Mouse (Mus musculus) left cerebral cortex, postnatal 14 days (tissue): ENCODE measurements around the gene Wscd1. TPM values are rescaled to one million over a fixed set of nuclear protein-coding genes. Genes with fewer than 3 reads are reported as not detected.

Source experiments
- DNase-seq, 2 experiments: peaks; one replicate each; pipeline ENCODE4 v3.0.0; 2021 to 2022; ENCODE audit warnings: low spot score in 2 of 2, mixed read lengths in 1 of 2
- intact Hi-C: fragments of 180-260 bp; cut with DNase I; formaldehyde crosslinking; loops from one replicate; pipeline ENCODE4 v1.15.1; 2025
- long read RNA-seq, 2 experiments: library from polyadenylated mRNA; stranded (forward); transcript quantifications; one replicate each; pipeline ENCODE4 v2.0.0; 2021
- total RNA-seq, 2 experiments: library from RNA; stranded (reverse); gene quantifications; 2 replicates each; pipeline ENCODE4 v1.2.3; 2021

Wscd1 gene
- total RNA-seq, result 10 to 100 TPM; 55.1 to 61.9 TPM
- long read RNA-seq, experiment 1, transcript Wscd1-203 (9 exons, 2,866 nt), result major isoform, 65 of 93 reads
- long read RNA-seq, experiment 1, partial matches to known transcripts, result 8 of 93 reads
- long read RNA-seq, experiment 1, other reads (novel, unspliced or antisense), result 18 of 93 reads
- long read RNA-seq, experiment 2, transcript Wscd1-203 (9 exons, 2,866 nt), result major isoform, 56 of 74 reads
- long read RNA-seq, experiment 2, partial matches to known transcripts, result 11 of 74 reads
- long read RNA-seq, experiment 2, other reads (novel, unspliced or antisense), result 4 of 74 reads

DNA sequence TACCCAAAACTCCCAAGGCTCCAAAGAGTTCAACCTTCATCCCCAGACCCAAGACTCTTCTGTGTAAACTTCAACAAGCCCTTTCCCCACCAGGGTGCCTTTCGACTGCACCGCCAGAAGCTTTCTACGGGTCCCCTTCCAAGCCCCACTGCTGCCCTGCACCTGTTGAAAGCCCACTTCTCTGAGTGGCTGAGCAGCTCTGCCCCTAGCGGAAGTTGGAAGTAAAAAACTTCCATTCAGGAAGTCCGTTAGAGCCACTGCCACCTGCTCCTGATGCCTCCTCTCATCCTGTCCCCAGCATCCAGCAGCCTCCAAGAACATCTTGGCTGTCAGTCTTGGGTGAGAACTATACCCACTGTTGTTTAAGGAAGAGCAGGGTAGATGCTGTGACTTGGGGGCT is at the start of gene Wscd1:
Wscd1 (plus strand) TSS at position 250 of the 400 bp plus-strand sequence.
- DNase-seq, result peak; percentile 50 to 52
- intact Hi-C loops, result loop anchor here (2.0 to 10.0 kb wide), 4 partner anchors 21 to 405 kb away; no protein-coding TSS in a partner anchor

DNA sequence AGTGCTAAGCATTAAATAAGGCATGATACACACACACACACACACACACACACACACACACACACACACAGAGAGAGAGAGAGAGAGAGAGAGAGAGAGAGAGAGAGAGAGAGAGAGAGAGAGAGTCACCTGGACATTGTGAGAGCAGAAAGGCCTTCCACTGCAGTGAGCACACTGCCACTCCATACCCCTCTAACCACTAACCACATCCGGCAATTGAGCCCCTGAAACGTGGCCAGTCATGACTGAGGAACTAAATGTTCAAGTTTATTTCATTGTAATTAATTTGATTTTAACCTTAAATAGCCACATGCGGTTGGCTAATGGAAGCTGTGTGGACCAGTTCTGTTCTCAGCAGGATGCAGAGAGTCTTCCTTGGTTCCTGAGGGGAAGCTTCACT is 21.7 kb upstream of the Wscd1 start:
- no peak for DNase-seq
- intact Hi-C loops, result no loop called here

DNA sequence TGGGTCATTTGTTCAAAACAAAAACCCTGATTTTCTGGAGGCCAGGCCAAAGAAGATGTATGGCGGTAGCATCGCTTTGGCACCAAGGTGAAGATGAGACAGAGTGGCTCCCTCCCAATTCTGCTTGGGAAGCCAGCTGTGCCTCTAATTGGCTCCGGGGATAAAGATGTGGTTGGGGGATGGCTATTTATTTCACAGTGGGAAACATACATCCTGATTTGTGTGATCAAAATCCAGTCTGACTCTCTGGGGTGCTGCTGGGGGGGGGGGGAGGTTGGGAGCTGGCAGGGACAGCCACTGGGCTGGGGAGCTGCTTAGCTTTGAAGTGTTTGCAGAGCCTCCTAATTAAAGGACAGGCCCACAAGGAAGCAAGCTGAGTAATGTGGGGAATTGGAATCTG is 20.4 kb upstream of the Wscd1 start:
- intact Hi-C loops, result no loop called here
- DNase-seq, result no peak

DNA sequence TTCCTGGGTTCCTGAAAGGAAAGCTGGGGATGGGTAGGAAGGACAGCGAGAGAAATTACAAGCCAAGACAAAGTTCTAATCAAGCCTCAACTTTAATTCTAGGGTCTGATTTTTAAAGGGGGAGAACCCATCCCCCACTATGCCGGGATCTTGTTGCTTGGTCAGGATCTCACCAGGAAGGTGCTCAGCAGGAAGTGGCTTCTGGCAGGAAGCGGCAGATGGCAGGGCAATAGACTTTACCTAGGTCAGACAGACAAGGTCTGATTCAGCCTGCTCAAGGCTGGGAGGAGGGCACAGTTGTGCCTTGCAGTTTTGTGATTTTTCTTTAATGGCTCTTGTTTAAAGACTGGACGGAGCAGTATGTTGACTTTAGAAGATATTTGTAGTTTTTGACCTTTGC is 15.9 kb upstream of the Wscd1 start:
- intact Hi-C loops, result no loop called here
- DNase-seq, result no peak

DNA sequence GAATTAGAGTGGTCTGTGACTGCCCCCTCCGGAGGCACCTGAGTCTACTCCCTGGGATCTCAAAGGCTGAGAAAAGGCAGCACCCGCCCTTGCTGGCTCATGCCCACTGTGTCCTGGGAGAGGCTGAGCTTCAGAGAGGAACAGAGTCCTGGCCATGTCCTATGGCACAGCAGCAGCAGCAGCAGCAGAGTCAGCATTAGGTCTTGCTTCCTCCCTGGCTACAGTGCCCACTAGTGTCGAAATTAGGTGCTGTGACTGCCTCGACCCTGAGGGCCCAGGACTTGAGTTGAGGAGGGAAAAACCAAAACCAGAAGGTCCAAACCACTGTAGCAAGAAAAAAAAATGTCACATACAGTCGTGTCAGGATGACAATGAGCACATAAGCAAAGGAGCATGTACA is 12.6 kb upstream of the Wscd1 start:
- intact Hi-C loops, result no loop called here
- DNase-seq, result no peak

DNA sequence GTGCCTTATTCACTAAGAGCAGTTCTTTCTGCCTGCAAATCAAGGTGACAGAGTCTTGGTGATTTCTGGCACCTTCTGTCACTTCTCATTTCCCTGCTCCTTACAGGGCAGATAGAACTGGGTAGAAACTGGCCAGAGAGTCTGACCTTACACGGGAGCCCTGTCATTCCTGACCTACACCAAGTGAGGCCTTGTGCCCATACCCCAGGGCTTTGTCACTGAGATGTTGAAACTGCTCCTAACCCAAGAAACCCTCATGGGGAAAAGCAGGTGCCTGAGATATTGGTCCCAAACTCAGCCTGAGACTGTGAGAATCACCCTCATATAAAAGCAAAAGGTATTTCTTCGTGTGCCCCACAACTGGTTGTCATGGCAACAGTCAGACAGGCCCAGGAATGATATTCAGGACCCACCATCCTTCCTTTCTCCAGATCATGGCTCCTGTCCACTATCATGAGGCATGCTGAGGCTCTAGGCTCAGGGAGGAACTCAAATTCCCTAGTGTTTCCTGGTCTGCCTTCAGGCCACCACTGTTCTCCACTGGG is 11.1 kb upstream of the Wscd1 start:
- intact Hi-C loops, result no loop called here
- DNase-seq, result no peak

DNA sequence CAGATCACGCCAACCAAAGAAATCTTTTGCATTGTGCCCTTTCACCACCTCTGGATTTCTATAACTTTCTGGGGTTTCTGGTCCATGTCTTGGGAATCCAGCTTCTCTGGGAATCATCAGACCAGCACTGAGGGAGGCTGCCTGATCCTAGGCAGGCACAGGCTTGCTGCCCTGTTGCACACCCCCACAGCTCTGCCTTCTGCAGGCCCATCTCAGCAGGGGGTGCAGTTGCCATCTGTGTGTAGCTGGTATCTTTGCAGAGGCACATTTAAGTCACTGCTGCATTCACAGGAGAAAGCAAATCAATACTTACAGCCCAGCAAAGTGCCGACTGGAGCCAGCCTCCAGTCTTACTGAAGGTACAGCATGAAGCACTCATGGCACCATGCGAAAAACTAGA is 3.8 kb upstream of the Wscd1 start:
- peak; percentile 48 to 49 for DNase-seq
- intact Hi-C loops, result loop anchor here (5.0 kb wide), 1 partner anchor 309 kb away; no protein-coding TSS in a partner anchor

DNA sequence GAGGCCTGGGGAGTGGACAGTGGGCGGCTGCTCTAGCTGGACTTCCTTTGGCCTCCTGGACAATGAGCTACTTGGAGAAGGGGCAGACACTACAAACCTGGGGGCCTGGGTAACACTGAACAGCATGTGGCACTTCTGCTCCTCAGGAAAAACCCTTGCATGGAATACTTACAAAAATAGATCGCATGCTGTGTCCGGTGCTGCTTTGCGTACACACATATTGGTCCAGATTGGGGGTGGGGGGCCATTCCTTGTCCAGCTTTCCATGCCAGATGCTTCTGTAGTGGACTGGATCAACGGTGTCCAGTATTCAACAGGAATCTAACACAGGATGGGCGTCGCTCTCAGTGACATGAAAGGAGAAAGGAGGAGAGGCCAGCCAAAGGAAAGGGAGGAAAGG is 2.0 kb upstream of the Wscd1 start:
- no peak for DNase-seq
- intact Hi-C loops, result loop anchor here (5.0 kb wide), 1 partner anchor 310 kb away; no protein-coding TSS in a partner anchor

DNA sequence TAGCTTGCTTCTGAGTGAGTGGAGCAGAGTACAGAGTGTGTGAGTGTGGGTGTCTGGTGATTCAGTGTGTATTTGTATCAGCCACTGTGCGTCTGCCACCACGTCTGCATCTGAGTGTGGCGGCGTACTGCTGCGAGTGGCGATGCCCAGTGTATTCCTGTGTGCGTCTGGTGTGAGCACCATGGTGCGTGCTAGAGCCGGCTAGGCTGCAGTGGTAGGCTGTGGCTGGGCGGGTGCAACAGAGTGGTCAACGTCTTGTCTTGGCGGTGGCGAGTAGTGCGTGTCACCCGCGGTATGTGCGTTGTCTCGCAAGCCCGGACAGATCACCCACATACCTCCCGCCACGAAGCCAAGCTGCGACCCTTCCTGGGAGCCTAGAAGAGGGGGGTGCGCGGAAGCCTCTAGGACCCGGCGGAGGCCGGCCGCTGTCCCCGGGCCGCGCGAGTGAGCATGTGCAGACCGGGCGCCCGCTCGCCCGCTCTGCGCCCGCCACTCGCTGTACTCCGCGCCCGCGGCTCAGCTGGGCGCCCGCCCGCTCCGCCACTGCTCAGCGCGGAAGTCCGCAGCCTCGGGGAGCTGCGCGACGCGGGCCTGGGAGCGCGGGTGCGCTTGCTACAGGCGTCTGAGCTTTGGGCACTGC is 934 bp downstream of the Wscd1 start:
- intact Hi-C loops, result loop anchor here (1.0 to 10.0 kb wide), 4 partner anchors 20 to 406 kb away; no protein-coding TSS in a partner anchor
- peak; percentile 76 to 79 for DNase-seq

DNA sequence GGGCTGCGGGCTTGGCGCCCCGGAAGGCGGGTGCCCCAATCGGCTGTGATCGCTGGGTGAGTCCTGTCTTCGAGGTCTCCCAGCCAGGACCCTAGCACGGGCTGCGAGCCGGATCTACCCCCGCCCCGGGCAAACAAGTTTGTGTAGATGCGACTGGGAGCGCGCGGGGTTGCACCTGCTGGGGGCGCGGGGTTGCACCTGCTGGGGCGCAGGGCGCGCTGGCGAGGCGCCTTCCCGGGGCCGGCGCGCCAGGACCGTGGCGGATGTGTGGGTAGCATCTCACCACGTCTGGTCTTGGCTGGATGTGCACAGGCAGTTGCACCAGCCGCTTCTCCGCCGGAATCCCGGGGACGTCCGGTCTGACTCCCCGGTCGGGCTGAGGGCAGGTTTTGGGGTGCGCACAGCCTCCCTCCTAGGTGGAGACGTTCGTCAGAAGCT is 1.5 kb downstream of the Wscd1 start:
- DNase-seq, result no peak
- intact Hi-C loops, result loop anchor here (1.0 to 10.0 kb wide), 4 partner anchors 20 to 406 kb away; no protein-coding TSS in a partner anchor

DNA sequence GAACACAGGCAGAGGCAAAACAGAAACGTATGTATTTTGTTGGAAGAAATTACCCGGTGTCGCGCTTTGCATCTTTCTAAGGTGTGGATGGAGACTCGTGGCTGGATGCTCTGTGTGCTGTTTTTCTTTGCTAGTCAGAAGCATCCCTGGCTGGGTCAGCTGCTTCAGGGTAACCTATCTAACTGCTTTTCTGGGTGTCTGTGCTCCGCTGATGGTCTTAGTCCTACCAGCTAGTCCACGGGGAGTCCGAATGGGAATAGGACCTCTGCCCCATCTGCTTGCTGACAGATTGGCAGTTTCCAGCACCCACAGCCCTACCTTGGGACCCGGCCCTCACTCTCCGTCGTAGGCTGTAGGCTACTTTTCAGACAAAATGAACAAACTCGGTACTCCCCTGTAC is 2.0 kb downstream of the Wscd1 start:
- intact Hi-C loops, result loop anchor here (1.0 to 10.0 kb wide), 4 partner anchors 19 to 407 kb away; no protein-coding TSS in a partner anchor
- DNase-seq, result no peak

DNA sequence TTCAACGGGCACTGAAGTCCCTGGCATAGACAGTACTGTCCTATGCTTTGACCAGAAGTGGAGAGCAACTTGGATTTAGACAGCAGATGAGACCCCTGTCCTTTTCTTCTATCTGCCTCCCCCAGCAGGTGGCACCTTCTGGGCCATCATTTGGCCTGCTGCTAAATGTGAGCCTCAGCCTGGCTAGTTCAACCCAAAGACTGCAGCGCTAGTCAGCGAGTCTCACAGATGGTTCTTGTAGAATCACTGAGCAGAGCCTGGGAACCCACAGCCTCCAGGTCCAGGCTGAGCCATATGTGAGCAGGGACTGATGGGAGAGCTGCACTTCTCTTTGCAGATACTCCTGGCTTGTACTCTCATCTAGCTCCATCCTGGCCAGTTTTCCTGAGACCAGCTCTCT is 2.9 kb downstream of the Wscd1 start:
- intact Hi-C loops, result loop anchor here (5.0 to 10.0 kb wide), 2 partner anchors 270 to 408 kb away; no protein-coding TSS in a partner anchor
- DNase-seq, result no peak

DNA sequence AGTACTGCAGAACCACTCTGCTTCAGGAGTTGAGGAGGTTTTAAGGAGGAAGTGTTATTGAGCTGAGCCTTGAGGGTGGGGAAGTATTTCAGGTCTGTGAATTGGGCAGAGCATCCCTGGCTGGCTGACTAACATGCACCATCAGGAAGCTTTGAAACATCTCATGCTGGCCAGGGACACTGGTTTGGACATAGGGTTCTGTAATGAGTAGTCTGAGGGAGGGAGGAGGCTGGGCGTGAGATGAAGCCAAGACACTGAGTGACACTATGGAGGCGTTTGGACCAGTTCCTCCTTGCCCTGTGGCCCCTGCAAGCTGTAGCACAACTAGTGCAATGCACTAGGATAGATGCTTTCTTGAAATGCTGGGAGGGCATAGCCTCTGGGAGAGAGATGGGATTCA is 5.4 kb downstream of the Wscd1 start:
- intact Hi-C loops, result loop anchor here (10.0 kb wide), 1 partner anchor 410 kb away; no protein-coding TSS in a partner anchor
- no peak for DNase-seq

DNA sequence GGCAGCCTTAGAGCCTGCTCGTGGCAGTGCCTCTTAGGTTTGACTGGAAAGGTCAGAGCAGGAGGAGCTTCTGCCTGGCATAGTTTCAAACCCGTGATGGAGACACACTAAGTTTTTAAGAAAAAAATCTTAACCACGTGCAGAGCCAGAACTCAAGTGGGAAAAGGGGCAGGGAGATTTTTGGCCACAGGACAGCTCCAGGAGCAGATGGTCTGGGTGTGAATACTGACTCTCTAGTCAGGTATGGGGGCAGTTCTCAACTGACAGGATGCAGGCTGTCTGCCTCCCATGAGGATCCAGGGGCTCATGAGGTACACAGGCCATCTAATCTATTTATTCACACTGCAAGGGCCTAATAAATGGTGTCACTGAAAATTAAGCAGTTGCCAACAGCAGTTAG is 6.6 kb downstream of the Wscd1 start:
- intact Hi-C loops, result loop anchor here (10.0 kb wide), 1 partner anchor 412 kb away; no protein-coding TSS in a partner anchor
- DNase-seq, result no peak

DNA sequence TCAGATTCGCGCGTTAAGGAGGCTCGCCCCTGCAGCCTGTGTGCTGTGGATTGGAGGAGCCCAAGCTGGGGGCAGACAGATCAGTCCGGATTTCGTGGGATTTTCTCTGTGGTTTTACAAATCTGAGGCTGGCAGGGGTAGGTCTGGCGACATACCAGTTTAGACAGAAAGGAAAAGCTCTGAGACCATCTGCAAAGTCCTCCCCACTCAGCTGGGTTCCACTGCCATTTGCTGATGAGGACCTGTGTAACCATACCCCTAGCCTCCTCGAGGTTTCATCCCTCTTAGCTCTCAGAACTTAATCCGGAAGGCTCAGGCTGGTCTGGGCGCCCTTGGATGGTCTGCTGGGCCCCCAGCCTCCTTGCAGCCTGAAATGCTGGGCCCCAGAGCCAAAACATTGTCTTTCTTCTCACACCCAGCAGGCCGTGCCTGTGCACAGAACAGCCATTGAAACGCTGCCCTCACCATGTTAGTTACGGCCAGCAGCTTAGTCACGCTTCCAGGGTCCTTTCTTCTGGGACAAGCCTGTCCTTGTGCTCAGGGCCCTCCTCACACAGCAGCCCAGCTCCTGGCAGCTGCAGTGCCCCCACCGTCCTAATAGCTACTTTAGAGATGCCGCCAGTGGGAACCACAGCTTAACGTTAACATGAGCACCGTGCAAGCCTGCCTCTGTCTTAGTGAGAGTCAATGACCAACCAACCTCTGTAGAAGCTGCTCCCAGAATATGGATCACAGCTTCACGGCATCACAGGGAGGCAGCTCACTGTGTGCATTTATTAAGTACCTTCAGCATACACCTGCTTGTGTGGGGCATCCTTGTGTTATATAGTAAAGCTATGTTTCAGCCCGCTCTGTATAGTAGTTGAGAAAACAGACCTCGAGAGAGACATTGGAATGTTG is 8.7 kb downstream of the Wscd1 start:
- peak; percentile 63 to 79 for DNase-seq

DNA sequence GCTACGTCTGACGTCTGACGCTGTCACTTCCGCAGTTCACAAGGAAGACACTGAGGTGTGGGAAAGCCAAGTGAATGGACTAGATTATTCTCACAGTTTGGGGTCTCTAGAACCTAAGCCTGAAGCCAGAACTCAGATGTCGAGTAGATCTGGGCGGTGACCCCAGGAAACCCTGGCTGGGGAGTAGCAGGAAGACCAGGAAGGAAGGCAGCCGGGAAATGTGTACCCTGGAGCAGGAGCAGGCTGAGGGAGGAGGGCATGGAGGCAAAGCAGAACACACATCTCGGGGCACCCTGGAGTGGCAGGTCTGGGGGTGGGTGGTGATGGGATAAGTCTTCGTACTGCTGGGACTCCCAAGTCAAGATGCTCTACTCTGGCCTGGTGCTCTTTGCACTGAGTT is 11.3 kb downstream of the Wscd1 start:
- intact Hi-C loops, result no loop called here
- no peak for DNase-seq

More for the DNA sequence above, 8.7 kb downstream of the Wscd1 start:
- intact Hi-C loops, result loop anchor here (10.0 kb wide), 1 partner anchor 414 kb away; no protein-coding TSS in a partner anchor

DNA sequence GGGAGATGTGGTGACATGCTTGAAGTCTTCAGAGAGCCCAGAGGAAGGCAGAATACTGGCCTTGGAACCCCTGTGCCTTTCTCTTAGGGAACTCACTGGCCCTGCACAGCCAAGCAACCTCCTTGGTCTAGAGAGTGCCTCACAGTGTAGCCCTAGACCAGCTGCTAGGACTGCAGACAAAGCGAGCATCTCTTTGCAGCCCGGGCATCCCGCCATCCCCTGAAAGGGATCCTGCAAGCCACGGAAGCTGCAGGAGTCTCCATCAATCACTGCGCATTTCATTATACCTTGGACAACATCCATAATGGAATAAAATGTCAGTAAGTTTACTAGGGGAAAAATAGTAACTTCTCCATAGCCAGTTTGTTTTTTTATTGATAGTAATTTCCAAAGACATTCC is 13.4 kb downstream of the Wscd1 start:
- DNase-seq, result peak; percentile 56 to 57
- intact Hi-C loops, result no loop called here

DNA sequence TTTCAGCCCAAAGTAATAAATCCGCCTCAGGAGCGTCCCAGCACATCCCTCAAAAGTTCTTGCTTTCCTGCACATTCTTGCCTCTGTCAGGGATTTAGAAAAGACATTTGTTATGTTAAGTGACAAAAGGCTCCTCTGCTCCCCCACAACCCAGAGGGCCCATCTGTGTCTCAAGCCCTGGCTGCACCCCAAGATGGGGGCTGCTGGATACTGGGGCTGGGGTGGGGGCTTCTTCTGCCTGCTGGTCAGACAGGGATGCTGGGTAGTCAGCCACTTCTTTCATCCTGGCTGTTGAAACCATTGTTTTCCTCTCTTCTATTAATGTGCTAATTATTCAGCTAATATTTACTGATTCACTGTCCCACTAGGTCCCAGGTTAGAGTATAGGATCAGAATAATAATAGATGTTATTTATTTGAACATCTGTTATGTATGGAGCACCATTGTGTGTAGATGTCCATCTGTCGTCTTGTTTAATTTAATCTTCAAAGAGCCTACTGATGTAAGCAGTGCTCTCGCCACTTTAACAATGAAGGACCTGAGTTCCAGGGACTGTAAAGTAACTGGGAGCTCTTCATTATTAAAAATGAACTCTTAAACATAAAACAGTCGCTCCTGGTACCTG is 14.0 kb downstream of the Wscd1 start:
- DNase-seq, result no peak
- intact Hi-C loops, result no loop called here

DNA sequence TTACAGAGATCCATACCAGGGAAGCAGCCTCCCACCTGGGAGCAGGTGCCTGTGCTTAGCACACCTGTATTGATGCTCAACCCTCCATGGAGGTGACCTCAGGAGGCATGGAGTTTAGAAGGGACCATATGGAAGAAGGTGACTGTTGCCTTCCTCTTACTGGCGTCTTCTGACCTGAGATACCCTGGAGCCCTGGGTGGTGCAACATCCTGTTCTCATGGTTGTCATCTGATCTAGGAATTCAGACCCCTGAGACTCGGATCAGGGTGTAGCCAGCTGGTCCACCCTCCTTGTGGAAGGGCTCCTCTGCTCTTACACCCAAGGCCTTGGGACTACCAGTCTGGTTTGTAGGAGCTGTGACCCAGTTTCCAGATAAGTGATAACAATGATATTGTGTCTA is 15.0 kb downstream of the Wscd1 start:
- DNase-seq, result no peak
- intact Hi-C loops, result no loop called here
